Mouse (Mus musculus) cerebellum, adult 9-11 months (tissue): Measurements from ENCODE around the gene Psd4.

ENCODE experiments used
- DNase-seq: peaks from one replicate; pipeline ENCODE4 v3.0.0; 2022

Gene Psd4

DNA sequence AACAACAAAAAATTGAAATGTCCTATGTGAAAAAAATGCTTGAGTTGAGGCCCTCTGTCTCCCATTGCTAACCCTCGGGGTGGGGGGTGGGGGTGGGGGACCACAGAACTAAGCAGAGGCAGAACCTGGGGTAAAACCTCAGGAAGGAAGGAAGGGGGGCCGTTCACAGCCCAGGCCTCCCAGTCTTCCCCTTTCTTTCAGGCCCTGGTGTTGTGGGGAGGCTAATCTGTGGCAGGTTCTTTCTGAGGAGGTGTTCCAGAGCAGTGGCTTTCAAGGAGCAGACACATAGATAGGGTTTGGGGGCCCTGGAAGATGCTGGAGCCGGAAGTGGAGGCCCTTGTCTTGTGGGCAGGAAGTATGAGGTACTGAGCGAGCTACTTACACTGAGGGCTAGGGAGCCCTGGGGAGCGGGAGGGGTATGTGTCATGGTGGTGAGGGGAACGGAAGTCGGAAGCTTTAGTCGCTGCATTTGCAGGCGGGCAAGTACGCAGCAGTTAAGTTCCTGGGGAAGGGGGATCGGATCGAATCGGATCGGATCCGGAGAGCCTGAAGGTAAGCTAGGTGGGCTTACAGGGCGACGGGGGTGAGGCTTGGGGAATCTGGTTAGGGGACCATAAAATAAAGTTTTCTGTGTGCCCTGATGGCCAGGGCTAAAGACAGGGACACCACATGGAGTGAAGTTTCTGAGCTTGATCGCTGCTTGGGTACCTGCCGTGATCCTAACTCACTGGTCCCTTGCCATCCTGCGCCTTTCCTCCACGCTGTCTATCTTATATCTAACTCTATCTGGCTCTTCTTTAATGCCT, 19.0 kb downstream of the Psd4 start:
- DNase-seq, result no peak

DNA sequence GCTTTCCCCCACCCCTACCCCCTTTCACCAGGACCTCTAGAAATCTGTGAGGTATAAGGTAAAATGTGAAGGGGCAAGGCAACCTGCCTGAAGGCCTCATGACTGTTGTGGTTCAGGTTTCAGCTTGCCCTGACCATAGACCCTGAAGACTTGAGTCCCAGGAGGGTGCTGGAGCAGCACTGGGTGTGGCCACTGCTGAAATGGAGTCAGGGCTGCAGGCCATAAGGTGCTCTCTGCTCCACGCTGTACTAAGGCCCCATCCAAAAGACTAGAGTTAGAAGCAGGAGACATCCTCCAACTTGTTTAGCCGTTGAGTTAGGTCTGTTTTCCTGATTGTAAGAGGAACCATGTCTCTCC, 19.6 kb downstream of the Psd4 start:
- DNase-seq, result no peak

GRCm38 (mm10) chr2:24387361-24388283, 20.2 kb downstream of the Psd4 start:
- no peak for DNase-seq

DNA sequence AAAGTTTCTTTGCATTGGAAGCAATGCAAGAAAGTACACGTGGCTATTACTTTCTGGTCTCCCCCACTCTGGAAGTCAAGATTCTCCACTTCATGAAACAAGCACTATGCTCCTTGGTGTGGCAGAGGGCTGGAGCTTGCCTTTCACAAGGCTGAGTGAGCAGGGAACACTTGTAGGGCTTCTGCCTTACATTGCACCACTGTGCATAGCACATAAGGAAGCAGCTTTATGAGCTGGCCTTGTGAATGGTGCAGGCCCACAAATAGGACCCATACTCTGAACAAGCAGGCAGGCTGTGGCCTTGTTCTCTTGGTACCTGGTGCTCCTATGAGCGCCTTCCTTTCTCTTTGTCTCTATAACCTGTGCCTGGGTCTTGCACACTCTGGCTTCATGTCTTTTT, 25.9 kb downstream of the Psd4 start:
- no peak for DNase-seq

DNA sequence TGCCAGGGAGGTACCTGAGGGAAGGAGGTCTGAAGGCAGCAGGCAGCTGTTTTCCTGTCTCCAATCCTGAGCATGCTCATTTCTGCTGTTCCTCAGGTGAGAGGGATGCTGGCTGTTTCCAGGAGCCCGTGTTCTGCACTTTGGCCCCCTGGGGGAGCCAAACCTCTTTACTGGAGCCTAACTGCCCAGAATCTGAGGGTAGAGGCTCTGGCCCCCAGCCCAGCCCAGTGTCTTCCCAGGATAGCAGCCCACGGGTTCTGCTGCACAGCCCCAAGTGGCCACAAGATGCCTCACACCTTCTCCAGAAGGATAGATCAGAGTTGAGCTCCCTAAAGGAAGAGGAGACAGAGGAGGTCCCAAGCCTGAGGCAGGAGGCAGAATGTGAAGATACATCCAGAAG, 29.7 kb downstream of the Psd4 start:
- DNase-seq, result no peak

DNA sequence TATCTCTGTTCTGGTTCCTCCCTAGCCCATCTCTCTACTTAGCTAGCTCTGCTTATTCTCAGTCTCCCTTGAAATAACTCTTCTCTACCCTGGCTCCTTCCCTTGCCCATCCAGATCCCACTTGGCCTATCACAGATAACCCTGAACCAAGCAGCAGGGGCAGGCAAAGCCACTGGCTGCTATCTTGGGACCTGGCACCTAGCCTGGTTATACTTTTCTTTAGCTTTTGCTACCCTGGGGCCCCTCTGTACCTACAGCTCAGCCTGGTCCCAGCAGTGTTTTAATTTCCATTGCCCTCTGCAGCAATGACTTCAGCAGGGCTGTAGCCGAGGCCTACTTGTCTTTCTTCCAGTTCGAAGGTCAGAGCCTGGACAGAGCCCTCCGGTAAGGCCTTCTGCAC, 33.3 kb downstream of the Psd4 start:
- DNase-seq, result no peak

DNA sequence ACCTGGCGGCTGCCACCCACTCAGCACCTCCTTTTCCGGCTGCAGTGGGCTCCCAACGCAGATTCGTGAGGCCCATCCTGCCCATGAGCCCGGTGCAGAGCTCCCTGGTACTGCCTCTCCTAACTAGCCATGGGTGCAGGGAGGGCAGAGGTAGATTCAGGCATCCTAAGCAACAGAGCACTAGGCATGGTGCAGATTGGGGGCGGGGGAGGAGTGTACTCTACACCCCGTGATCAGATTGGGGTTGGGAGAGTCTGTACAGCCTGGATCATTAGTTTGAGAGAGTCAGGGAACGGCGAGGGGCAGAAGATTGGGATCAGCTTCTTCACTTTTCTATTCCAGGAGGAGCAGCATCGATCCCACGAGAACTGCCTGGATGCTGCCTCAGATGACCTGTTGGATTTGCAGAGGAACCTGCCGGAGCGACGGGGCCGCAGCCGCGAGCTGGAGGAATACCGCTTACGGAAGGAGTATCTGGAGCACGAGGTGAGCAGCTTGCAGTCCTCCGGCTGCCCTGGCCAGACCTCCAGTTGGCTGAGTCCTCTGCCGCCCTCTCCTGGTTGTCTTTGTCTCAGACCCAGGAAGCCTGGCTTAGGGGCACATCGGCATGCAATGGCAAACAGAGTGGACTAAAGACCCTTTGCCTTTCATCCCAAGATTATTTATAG, 38.1 kb downstream of the Psd4 start:
- DNase-seq, result peak; percentile 56

- DNase-seq, result peak; percentile 77
Observed at GRCm38 (mm10) chr2:24407701-24408485, 40.5 kb downstream of the Psd4 start.

GRCm38 (mm10) chr2:24409166-24409565, 41.8 kb downstream of the Psd4 start:
- DNase-seq, result peak; percentile 45

DNA sequence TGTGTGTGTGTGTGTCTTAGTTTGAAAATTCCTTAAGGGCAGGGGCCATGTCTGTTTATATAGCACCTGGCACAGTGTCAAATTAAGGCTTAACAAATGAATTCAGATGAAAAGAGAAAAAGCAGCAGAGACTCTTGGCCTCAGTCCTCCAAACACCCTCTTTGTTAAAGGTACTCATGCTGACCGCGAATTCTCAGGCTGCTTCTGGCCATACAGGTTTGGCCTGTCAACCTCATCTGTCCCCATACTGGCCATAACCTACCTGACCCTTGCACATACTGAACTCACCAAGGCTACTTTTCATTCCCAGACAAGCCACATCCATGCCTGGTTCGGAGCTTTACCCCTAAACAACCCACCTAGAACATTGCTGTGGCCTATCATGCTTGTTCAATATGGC, 45.8 kb downstream of the Psd4 start:
- no peak for DNase-seq

GRCm38 (mm10) chr2:24413677-24414076, 46.3 kb downstream of the Psd4 start:
- no peak for DNase-seq

DNA sequence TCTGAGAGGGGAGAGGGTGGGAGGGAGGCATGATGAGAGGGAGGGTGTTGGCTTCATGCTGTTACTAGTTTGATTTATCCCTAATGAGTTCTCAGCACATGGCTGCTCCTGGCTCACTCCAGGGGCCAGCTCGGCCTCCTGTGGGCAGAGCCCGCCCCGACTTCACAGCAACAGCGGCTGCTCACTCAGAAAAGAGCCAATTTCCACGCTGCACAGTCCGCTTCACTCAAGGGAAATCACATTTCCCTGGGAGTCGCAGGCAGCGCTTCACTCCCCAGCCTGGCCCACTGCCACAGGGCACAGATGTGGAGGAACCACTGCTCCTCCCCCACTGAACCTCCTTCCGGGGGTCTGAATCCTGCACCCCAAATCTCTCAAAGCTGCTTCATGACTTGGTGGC, 49.3 kb downstream of the Psd4 start:
- DNase-seq, result no peak

DNA sequence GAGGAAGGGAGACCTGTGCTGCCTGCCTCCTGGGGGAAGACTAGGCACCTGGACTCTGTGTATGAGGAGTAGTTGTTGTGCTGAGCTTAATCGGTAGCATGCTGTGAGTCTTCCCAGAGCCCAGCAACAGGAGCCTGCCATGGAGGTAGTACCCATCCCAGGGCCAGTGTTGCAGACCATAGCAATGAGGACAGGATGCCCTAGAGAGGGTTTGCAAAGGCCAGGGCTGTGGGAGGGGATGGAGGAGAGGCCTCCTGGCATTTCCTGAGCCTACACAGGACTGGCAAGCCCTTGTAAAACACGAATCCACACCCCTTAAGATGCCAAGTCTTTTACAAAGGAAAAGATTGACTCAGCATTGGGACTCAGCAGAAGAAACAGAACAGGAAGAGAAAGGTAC, 49.7 kb downstream of the Psd4 start:
- no peak for DNase-seq

- DNase-seq, result no peak
Observed at GRCm38 (mm10) chr2:24417564-24417963, 50.2 kb downstream of the Psd4 start.

DNA sequence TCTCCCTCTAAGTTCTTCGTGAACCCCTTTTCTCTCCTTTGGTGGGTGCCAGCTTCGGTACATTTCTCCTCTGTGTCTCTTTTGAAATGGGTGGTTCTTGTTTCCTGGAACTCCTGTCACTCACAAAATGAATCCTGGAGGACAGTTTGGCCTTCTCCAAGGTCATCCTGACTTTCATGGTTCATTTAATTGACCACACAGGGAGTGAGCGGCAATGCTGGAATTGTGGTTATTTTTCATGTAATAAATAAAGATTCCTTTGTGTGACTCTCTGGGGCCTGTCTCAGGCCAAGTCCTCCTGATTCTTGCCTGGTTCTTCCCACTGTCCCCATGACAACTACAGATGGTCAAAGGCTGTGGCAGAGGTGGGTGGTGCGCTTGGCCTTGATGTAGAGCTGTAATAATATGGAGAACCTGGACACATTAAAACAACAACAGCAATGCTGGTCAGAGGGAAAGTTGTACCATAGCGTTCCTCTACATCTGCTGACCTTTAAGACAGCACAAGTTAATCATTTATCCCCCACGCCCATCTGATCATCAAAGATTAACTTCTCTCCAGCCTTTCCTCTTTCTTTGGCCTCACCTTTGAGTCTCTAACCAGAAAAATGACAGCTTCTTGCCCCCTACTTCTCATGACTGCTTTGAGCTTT, 54.0 kb downstream of the Psd4 start:
- DNase-seq, result no peak

DNA sequence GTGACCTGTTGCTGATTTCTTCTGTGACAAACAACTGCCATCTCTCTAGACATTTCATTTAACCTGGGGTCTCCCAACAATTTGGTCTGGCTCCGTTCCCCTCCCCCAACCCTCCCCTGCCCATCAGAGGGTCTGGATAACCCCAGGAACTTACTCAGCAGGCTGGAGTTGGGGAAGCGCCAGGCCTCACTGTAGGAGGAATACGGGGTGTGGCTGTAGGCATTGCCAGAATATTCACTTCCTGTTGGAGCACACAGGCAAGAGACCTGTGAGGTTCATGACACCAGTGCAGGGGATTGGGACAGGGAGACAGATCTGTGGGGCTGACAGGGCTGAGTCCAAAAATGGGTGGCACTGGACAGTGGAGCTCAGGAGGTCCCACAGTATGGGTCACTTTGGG, 55.4 kb downstream of the Psd4 start:
- no peak for DNase-seq

DNA sequence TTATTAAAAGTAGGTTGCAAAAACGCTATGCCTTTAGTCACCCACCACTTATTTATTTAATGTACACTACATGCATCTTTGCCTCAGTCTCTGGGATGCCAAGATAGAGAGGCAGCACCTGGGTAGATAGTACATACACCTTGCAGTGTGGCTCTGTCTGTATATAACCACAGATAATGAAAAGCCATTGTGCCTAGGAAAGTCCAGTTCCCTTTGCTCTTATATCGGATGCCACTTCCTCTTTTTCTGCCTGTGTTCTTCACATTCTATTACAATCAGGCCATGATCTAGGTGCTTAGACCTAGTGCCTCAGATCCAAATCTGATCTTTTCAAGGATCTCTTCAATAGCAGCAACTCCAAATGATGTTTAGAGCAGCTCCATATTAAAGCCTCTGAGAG, 58.2 kb downstream of the Psd4 start:
- no peak for DNase-seq

GRCm38 (mm10) chr2:24427866-24428675, 60.7 kb downstream of the Psd4 start:
- DNase-seq, result no peak

GRCm38 (mm10) chr2:24429806-24430205, 62.4 kb downstream of the Psd4 start:
- DNase-seq, result no peak

- no peak for DNase-seq
Observed at GRCm38 (mm10) chr2:24434670-24435069, 67.3 kb downstream of the Psd4 start.

- no peak for DNase-seq
Observed at GRCm38 (mm10) chr2:24435699-24436098, 68.3 kb downstream of the Psd4 start.
